In the genomic region with DNA sequence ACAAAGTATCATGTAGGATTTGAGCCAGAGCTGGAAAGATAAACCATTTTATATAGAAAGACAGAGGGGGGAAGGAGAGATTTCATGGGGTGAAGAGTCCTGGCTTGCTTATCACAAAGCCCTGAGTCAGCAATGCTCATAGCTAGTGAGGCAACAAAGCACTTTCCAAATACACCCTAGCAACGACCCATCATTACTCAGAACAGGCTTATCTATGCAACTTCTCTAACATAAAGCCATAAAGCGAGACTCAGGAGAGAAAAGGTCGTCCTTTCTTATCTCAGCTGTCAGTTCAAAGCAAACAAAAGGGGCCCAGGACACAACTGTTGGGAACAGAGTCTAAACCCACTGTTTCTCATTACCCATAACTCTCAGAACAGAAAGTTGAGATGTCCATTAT, we compare ENCODE assay signal across 29 mouse cellular contexts. TPM values are rescaled to one million over a fixed set of nuclear protein-coding genes. Genes with fewer than 3 reads are reported as not detected.
DNase-seq lines count a peak whose midpoint lies in the region; ATAC-seq and TF ChIP-seq lines count a peak whose summit lies in the region.
"Had no signal": no experiment of that assay in that cellular context is flagged by ENCODE, and none has a peak within 500 bp of the region (broad histone marks: within the 10 kb centered on the region; RNA-seq: fewer than 3 reads in every experiment).

No protein-coding gene starts in this region.

- H3K4me1 ChIP-seq in MEL (ENCODE audit: control insufficient read depth in 1 of 2, insufficient read depth in 2 of 2, low read length in 2 of 2), result peaks cover 0 to 4% of the 10 kb centered on the region in 2 experiments; a peak in 2 of 4 replicates
- H3K4me1 ChIP-seq in intestine, embryonic 14.5 days (replicated peaks; ENCODE audit: control insufficient read depth, insufficient read depth, low read length), result no peaks in the 10 kb centered on the region
- no peaks in the 10 kb centered on the region for H3K4me1 ChIP-seq in intestine, embryonic 16.5 days (ENCODE audit: control insufficient read depth, insufficient read depth, low read length)
- no peaks in the 10 kb centered on the region for H3K4me1 ChIP-seq in midbrain, embryonic 10.5 days
- H3K4me1 ChIP-seq: embryonic facial prominence, embryonic 13.5 days; embryonic facial prominence, embryonic 15.5 days; forebrain, embryonic 10.5 days; forebrain, embryonic 12.5 days had no signal

- no peaks in the 10 kb centered on the region for H3K79me2 ChIP-seq in MEL (ENCODE audit: control insufficient read depth, insufficient read depth, low read length, poor library complexity)

- H3K36me3 ChIP-seq in MEL (ENCODE audit: control insufficient read depth in 1 of 2, insufficient read depth in 2 of 2, low read length in 2 of 2), result peaks cover 0 to 3% of the 10 kb centered on the region in 2 experiments; a peak in 1 of 4 replicates
- no peaks in the 10 kb centered on the region for H3K36me3 ChIP-seq in intestine, embryonic 14.5 days (ENCODE audit: control insufficient read depth, insufficient read depth, low read length)
- no peaks in the 10 kb centered on the region for H3K36me3 ChIP-seq in intestine, embryonic 16.5 days (ENCODE audit: control insufficient read depth, insufficient read depth, low read length)
- no peaks in the 10 kb centered on the region for H3K36me3 ChIP-seq in midbrain, embryonic 10.5 days
- H3K36me3 ChIP-seq: embryonic facial prominence, embryonic 13.5 days; embryonic facial prominence, embryonic 15.5 days; forebrain, embryonic 10.5 days; forebrain, embryonic 12.5 days had no signal

- 14% methylated on average over 3 of the region's 3 CpGs for WGBS in intestine, embryonic 14.5 days
- WGBS in intestine, embryonic 16.5 days, result 16% methylated on average over 3 of the region's 3 CpGs
- 66% methylated on average over 3 of the region's 3 CpGs for WGBS in midbrain, embryonic 10.5 days

- no peaks in the 10 kb centered on the region for H3K27me3 ChIP-seq in MEL (ENCODE audit: control insufficient read depth in 1 of 2, insufficient read depth in 2 of 2, low read length in 2 of 2)
- no peaks in the 10 kb centered on the region for H3K27me3 ChIP-seq in intestine, embryonic 14.5 days (replicated peaks; ENCODE audit: control insufficient read depth, insufficient read depth, low read length)
- no peaks in the 10 kb centered on the region for H3K27me3 ChIP-seq in intestine, embryonic 16.5 days (replicated peaks; ENCODE audit: control insufficient read depth, insufficient read depth, low read length)
- H3K27me3 ChIP-seq in midbrain, embryonic 10.5 days (ENCODE audit: low read depth, poor library complexity, severe bottlenecking), result no peaks in the 10 kb centered on the region
- H3K27me3 ChIP-seq: embryonic facial prominence, embryonic 15.5 days; forebrain, embryonic 12.5 days had no signal

- TF ChIP-seq RAD21 in MEL (IDR thresholded peaks at IDR 0.05; ENCODE audit: low read depth, low read length), result no peak

- no peaks in the 10 kb centered on the region for H3K9me3 ChIP-seq in MEL (replicated peaks; ENCODE audit: insufficient read depth, low read length)
- H3K9me3 ChIP-seq in intestine, embryonic 14.5 days (ENCODE audit: control insufficient read depth, low read length), result no peaks in the 10 kb centered on the region
- no peaks in the 10 kb centered on the region for H3K9me3 ChIP-seq in intestine, embryonic 16.5 days (ENCODE audit: control insufficient read depth, low read length)
- no peaks in the 10 kb centered on the region for H3K9me3 ChIP-seq in midbrain, embryonic 10.5 days (replicated peaks)
- H3K9me3 ChIP-seq: embryonic facial prominence, embryonic 13.5 days; embryonic facial prominence, embryonic 15.5 days; forebrain, embryonic 10.5 days; forebrain, embryonic 12.5 days had no signal

- TF ChIP-seq CTCF in MEL (IDR thresholded peaks at IDR 0.05 in 2 of 3, conservative IDR thresholded peaks at IDR 0.05 in 1 of 3; ENCODE audit: control insufficient read depth in 1 of 3, insufficient read depth in 1 of 3, low read depth in 2 of 3, low read length in 3 of 3, poor library complexity in 1 of 3, severe bottlenecking in 1 of 3), result no peak

- DNase-seq in MEL (ENCODE audit: low read depth, low spot score), result peak; percentile 73
- DNase-seq in intestine, embryonic 14.5 days (ENCODE audit: low spot score), result no peak
- DNase-seq in yolk sac, embryonic 10.5 days (ENCODE audit: low spot score), result peak; percentile 53
- no peak for DNase-seq in midbrain, embryonic 10.5 days (ENCODE audit: low spot score)
- DNase-seq in spleen, postnatal 4 days (ENCODE audit: low spot score in 2 of 2), result no peak
- DNase-seq in thymus, postnatal 14 days, result no peak
- DNase-seq: adrenal gland, adult 2 months; adrenal gland, postnatal 10 days; adrenal gland, postnatal 25 days; cerebellum, adult 11 months; cerebellum, adult 18-20 months; cerebellum, adult 8-10 months; cerebellum, adult 9-11 months; cerebellum, postnatal 14 days; cerebellum, postnatal 36 days; embryo, embryonic 11 days had no signal

- no peak overlapping the region for H3K4me2 ChIP-seq in intestine, embryonic 14.5 days (ENCODE audit: low read length)
- H3K4me2 ChIP-seq in intestine, embryonic 16.5 days (ENCODE audit: low read depth, low read length), result no peak overlapping the region
- H3K4me2 ChIP-seq: embryonic facial prominence, embryonic 13.5 days; embryonic facial prominence, embryonic 15.5 days; forebrain, embryonic 12.5 days had no signal

- no peak overlapping the region for H3K9ac ChIP-seq in MEL (ENCODE audit: control insufficient read depth, low read depth, low read length, poor library complexity, severe bottlenecking)
- H3K9ac ChIP-seq in intestine, embryonic 14.5 days (ENCODE audit: low read length), result no peak overlapping the region
- no peak overlapping the region for H3K9ac ChIP-seq in intestine, embryonic 16.5 days (ENCODE audit: low read depth, low read length)
- H3K9ac ChIP-seq: embryonic facial prominence, embryonic 13.5 days; embryonic facial prominence, embryonic 15.5 days; forebrain, embryonic 12.5 days had no signal

- 0 out of 4 replicates have a peak, but pooled peaks of 1 of the 2 experiments have one; percentile 21 for TF ChIP-seq EP300 in MEL (IDR thresholded peaks at IDR 0.05; ENCODE audit: low read depth in 1 of 2, low read length in 2 of 2)

- H3K4me3 ChIP-seq in MEL (ENCODE audit: control insufficient read depth in 1 of 2, insufficient read depth in 1 of 2, low read depth in 2 of 2, low read length in 2 of 2), result no peak overlapping the region
- H3K4me3 ChIP-seq in intestine, embryonic 14.5 days (ENCODE audit: low read depth, low read length), result no peak overlapping the region
- no peak overlapping the region for H3K4me3 ChIP-seq in intestine, embryonic 16.5 days (ENCODE audit: low read length)
- H3K4me3 ChIP-seq in midbrain, embryonic 10.5 days, result no peak overlapping the region
- H3K4me3 ChIP-seq: embryonic facial prominence, embryonic 13.5 days; embryonic facial prominence, embryonic 15.5 days; erythroblast, embryonic 14.5 days; forebrain, embryonic 10.5 days; forebrain, embryonic 12.5 days had no signal

- ATAC-seq in intestine, embryonic 14.5 days (replicated peaks; ENCODE audit: low FRiP score, low TSS enrichment, low read depth), result peak; percentile 75
- peak; percentile 100 for ATAC-seq in intestine, embryonic 16.5 days
- ATAC-seq: forebrain, embryonic 14.5 days; forebrain, embryonic 16.5 days had no signal

- TF ChIP-seq POLR2A in MEL (IDR thresholded peaks at IDR 0.05; ENCODE audit: control insufficient read depth in 1 of 2, insufficient read depth in 1 of 2, low read depth in 1 of 2, low read length in 2 of 2, poor library complexity in 1 of 2), result no peak

- no peak overlapping the region for H3K27ac ChIP-seq in MEL (ENCODE audit: control insufficient read depth, low read depth, low read length)
- no peak overlapping the region for H3K27ac ChIP-seq in intestine, embryonic 14.5 days (ENCODE audit: low read depth)
- H3K27ac ChIP-seq in intestine, embryonic 16.5 days (ENCODE audit: low read length), result no peak overlapping the region
- no peak overlapping the region for H3K27ac ChIP-seq in midbrain, embryonic 10.5 days (replicated peaks)
- H3K27ac ChIP-seq: embryonic facial prominence, embryonic 13.5 days; embryonic facial prominence, embryonic 15.5 days; forebrain, embryonic 10.5 days; forebrain, embryonic 12.5 days had no signal

RNA-seq across cellular contexts. Expression of a gene that starts 10.9 kb away (rescaled TPM):
- total RNA-seq in MEL (2012; rRNA removed), result not detected in 2 replicates
- not detected for polyA plus RNA-seq in MEL (2012; ENCODE audit: insufficient read depth in 1 of 2, insufficient read length in 2 of 2, low read depth in 1 of 2, low replicate concordance in 2 of 2, missing spikeins in 1 of 2)
- polyA plus RNA-seq in intestine, embryonic 14.5 days (2014; fragmentation: Nextera tagmentation; extraction: Ambion mirVana), result not detected in 2 replicates
- not detected in 2 replicates for polyA plus RNA-seq in intestine, embryonic 16.5 days (2015; fragmentation: Nextera tagmentation; extraction: Ambion mirVana)
- polyA plus RNA-seq in midbrain, embryonic 10.5 days (2016; fragmentation: Nextera tagmentation; extraction: Ambion mirVana), result not detected in 2 replicates
- total RNA-seq: adrenal gland, adult 2 months; adrenal gland, postnatal 10 days; adrenal gland, postnatal 25 days; adrenal gland, postnatal 4 days; common myeloid progenitor, adult 5-6 weeks had no signal
- polyA plus RNA-seq: adrenal gland, adult 2 months; brain, embryonic 14.5 days; C2C12; embryonic facial prominence, embryonic 11.5 days; embryonic facial prominence, embryonic 13.5 days; embryonic facial prominence, embryonic 15.5 days; erythroblast, embryonic 14.5 days; forebrain, embryonic 10.5 days; forebrain, embryonic 12.5 days; forebrain, embryonic 14.5 days; forebrain, embryonic 16.5 days had no signal

RNA-seq across cellular contexts. Expression of a gene that starts 37.3 kb away (rescaled TPM):
- not detected in 2 replicates for total RNA-seq in MEL (2012; rRNA removed)
- not detected for polyA plus RNA-seq in MEL (2012; ENCODE audit: insufficient read depth in 1 of 2, insufficient read length in 2 of 2, low read depth in 1 of 2, low replicate concordance in 2 of 2, missing spikeins in 1 of 2)
- 58.6 and 66.3 TPM in 2 replicates for polyA plus RNA-seq in intestine, embryonic 14.5 days (2014; fragmentation: Nextera tagmentation; extraction: Ambion mirVana)
- 39.5 and 39.9 TPM in 2 replicates for polyA plus RNA-seq in intestine, embryonic 16.5 days (2015; fragmentation: Nextera tagmentation; extraction: Ambion mirVana)
- polyA plus RNA-seq in midbrain, embryonic 10.5 days (2016; fragmentation: Nextera tagmentation; extraction: Ambion mirVana), result 39.2 and 41.4 TPM in 2 replicates
- total RNA-seq: common myeloid progenitor, adult 5-6 weeks had no signal
- polyA plus RNA-seq: adrenal gland, adult 2 months; C2C12; erythroblast, embryonic 14.5 days had no signal

RNA-seq across cellular contexts. Expression of a gene that starts 38.7 kb away (rescaled TPM):
- not detected in 2 replicates for total RNA-seq in MEL (2012; rRNA removed)
- polyA plus RNA-seq in MEL (2012; ENCODE audit: insufficient read depth in 1 of 2, insufficient read length in 2 of 2, low read depth in 1 of 2, low replicate concordance in 2 of 2, missing spikeins in 1 of 2), result not detected
- polyA plus RNA-seq in intestine, embryonic 14.5 days (2014; fragmentation: Nextera tagmentation; extraction: Ambion mirVana), result 5.1 TPM in 2 replicates
- 3.9 TPM in 2 replicates for polyA plus RNA-seq in intestine, embryonic 16.5 days (2015; fragmentation: Nextera tagmentation; extraction: Ambion mirVana)
- 4.6 and 5.4 TPM in 2 replicates for polyA plus RNA-seq in midbrain, embryonic 10.5 days (2016; fragmentation: Nextera tagmentation; extraction: Ambion mirVana)
- polyA plus RNA-seq: erythroblast, embryonic 14.5 days had no signal

RNA-seq across cellular contexts. Expression of a gene that starts 38.7 kb away (rescaled TPM):
- total RNA-seq in MEL (2012; rRNA removed), result not detected in 2 replicates
- not detected for polyA plus RNA-seq in MEL (2012; ENCODE audit: insufficient read depth in 1 of 2, insufficient read length in 2 of 2, low read depth in 1 of 2, low replicate concordance in 2 of 2, missing spikeins in 1 of 2)
- polyA plus RNA-seq in intestine, embryonic 14.5 days (2014; fragmentation: Nextera tagmentation; extraction: Ambion mirVana), result 30.3 and 31.9 TPM in 2 replicates
- 19.4 and 21.6 TPM in 2 replicates for polyA plus RNA-seq in intestine, embryonic 16.5 days (2015; fragmentation: Nextera tagmentation; extraction: Ambion mirVana)
- polyA plus RNA-seq in midbrain, embryonic 10.5 days (2016; fragmentation: Nextera tagmentation; extraction: Ambion mirVana), result 17.0 and 18.7 TPM in 2 replicates
- polyA plus RNA-seq: adrenal gland, adult 2 months; C2C12; erythroblast, embryonic 14.5 days had no signal

RNA-seq across cellular contexts. Expression of a gene that starts 55.0 kb away (rescaled TPM):
- 0.04 TPM in 1 of 2 replicates, not detected in the other for total RNA-seq in MEL (2012; rRNA removed)
- polyA plus RNA-seq in MEL (2012; ENCODE audit: insufficient read depth in 1 of 2, insufficient read length in 2 of 2, low read depth in 1 of 2, low replicate concordance in 2 of 2, missing spikeins in 1 of 2), result under 1 TPM in 1 of 2 experiments, not detected in 1; 0.61 TPM
- 20.0 and 23.2 TPM in 2 replicates for polyA plus RNA-seq in intestine, embryonic 14.5 days (2014; fragmentation: Nextera tagmentation; extraction: Ambion mirVana)
- polyA plus RNA-seq in intestine, embryonic 16.5 days (2015; fragmentation: Nextera tagmentation; extraction: Ambion mirVana), result 12.7 and 14.3 TPM in 2 replicates
- 50.8 and 71.3 TPM in 2 replicates for polyA plus RNA-seq in midbrain, embryonic 10.5 days (2016; fragmentation: Nextera tagmentation; extraction: Ambion mirVana)
- polyA plus RNA-seq: erythroblast, embryonic 14.5 days had no signal

Comparison
In these comparisons a context has a peak if more than half of its experiments do, and no peak if none do; other contexts are left out.
1. DNase-seq: peak in MEL (single experiment) and yolk sac, embryonic 10.5 days (single experiment); none in intestine, embryonic 14.5 days (single experiment), midbrain, embryonic 10.5 days (single experiment), spleen, postnatal 4 days (0 of 2) and thymus, postnatal 14 days (single experiment).
2. RNA of a gene that starts 37.3 kb away (polyA plus RNA-seq): 58.6 to 66.3 TPM in intestine, embryonic 14.5 days, 39.5 to 39.9 TPM in intestine, embryonic 16.5 days and 39.2 to 41.4 TPM in midbrain, embryonic 10.5 days; not detected in MEL; every median in the first group is over 10 times any median in the second.